Mouse (Mus musculus) ES-E14 (cell line): ENCODE measurements at regions not wholly inside any gene's neighbourhood (a gene's known extent, or its start where the extent isn't known, plus 50 kb on each side); places are given as distances from the start of the nearest gene placed in this dataset.

Source experiments
- HCFC1 ChIP-seq: IDR thresholded peaks from 2 replicates; pipeline ENCODE4 v1.6.1; 2012; ENCODE audit warnings: low read length, inconsistent platforms, borderline replicate concordance; ENCODE audit not compliant: insufficient read depth
- MAFK ChIP-seq: IDR thresholded peaks from 2 replicates; pipeline ENCODE4 v1.6.1; 2014; ENCODE audit warnings: mild to moderate bottlenecking, low read depth, low read length, inconsistent platforms; ENCODE audit not compliant: insufficient read depth
- ZC3H11A ChIP-seq: IDR thresholded peaks from 2 replicates; pipeline ENCODE4 v1.6.1; 2012; ENCODE audit warnings: low read depth, mild to moderate bottlenecking, inconsistent platforms, low read length, borderline replicate concordance
- ZNF384 ChIP-seq: IDR thresholded peaks from 2 replicates; pipeline ENCODE4 v1.6.1; 2012; ENCODE audit warnings: low read depth, low read length, inconsistent platforms

GRCm38 (mm10) chr13:44232716-44233051, 448.1 kb downstream of the Cd83 start:
- TF ChIP-seq ZNF384, result no peak
- no peak for TF ChIP-seq ZC3H11A
- no peak for TF ChIP-seq HCFC1
- TF ChIP-seq MAFK, result no peak
